Mouse (Mus musculus): ENCODE data around the gene Ccdc181. TPM values are rescaled to one million over a fixed set of nuclear protein-coding genes. Genes with fewer than 3 reads are reported as not detected.

Ccdc181 gene
- polyA plus RNA-seq, 1 experiment from 2014 or later, result 8.7 TPM

DNA sequence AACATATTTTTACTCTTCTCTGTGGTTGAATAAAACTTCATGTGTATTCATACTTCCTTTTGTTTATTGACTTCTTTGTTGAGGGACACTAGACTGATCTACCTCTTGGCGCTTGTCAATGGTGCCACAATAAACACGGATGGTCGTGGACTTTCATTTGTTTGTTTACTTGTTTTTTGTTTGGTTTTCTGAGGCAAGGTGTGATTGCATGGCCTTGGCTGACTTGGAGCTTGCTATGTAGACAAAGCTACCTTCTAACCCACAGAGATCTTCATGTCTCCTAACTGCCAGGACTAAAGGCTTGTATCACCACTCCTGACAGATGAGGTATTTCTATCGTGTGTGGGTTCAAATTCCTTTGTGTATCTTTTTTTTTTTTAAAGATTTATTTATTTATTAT, 48.8 kb downstream of the Ccdc181 start:
- WGBS, result 92% methylated on average over 4 of the region's 4 CpGs
- H3K27ac ChIP-seq (replicated peaks; ENCODE audit: low read depth, low read length), result no peak overlapping the region
- no peak for DNase-seq (ENCODE audit: low spot score)

DNA sequence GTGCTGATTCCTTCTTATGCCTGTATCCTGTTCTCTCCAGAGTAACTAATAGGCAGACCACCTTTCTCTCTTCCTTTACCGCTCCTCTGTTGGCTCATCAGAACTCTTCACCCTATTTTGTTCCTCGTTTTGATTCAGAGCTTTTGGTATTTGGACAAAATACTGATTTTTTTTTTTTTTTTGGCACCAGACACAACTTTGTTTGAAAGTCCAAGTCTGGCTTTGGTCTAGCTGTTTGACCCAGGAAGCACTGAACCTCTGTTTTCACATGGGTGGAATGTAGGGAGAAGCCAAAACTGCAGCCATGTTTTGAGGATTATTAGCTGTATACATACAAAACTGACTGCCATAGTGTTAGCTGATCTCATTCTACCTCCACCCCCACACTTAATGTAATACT, 49.5 kb downstream of the Ccdc181 start:
- ATAC-seq (replicated peaks; ENCODE audit: insufficient number of reproducible peaks, low FRiP score, low TSS enrichment, low read depth), result no peak
- Histone ChIP-seq H3K9me3 (replicated peaks; ENCODE audit: control insufficient read depth, low read length) (no peaks in the 10 kb centered on the region), H3K4me3 (ENCODE audit: low read depth, low read length) (no peak overlapping the region), H3K36me3 (replicated peaks; ENCODE audit: control insufficient read depth, insufficient read depth, low read depth, low read length) (no peaks in the 10 kb centered on the region), H3K4me2 (ENCODE audit: low read depth, low read length) (no peak overlapping the region), H3K4me1 (ENCODE audit: control insufficient read depth, insufficient read depth, low read length) (no peaks in the 10 kb centered on the region), H3K27ac (replicated peaks; ENCODE audit: low read depth, low read length) (no peak overlapping the region), H3K9ac (replicated peaks; ENCODE audit: low read length) (no peak overlapping the region), H3K27me3 (ENCODE audit: control insufficient read depth, insufficient read depth, low read length) (no peaks in the 10 kb centered on the region)
- no peak for DNase-seq (ENCODE audit: low spot score)
- WGBS, result 92% methylated on average over 2 of the region's 2 CpGs

More for the DNA sequence above, 48.8 kb downstream of the Ccdc181 start:
- ATAC-seq (replicated peaks; ENCODE audit: insufficient number of reproducible peaks, low FRiP score, low TSS enrichment, low read depth), result no peak
- Histone ChIP-seq H3K4me3 (ENCODE audit: low read depth, low read length) (no peak overlapping the region), H3K4me1 (ENCODE audit: control insufficient read depth, insufficient read depth, low read length) (no peaks in the 10 kb centered on the region), H3K36me3 (replicated peaks; ENCODE audit: control insufficient read depth, insufficient read depth, low read depth, low read length) (no peaks in the 10 kb centered on the region), H3K9me3 (replicated peaks; ENCODE audit: control insufficient read depth, low read length) (no peaks in the 10 kb centered on the region), H3K4me2 (ENCODE audit: low read depth, low read length) (no peak overlapping the region), H3K27me3 (ENCODE audit: control insufficient read depth, insufficient read depth, low read length) (no peaks in the 10 kb centered on the region), H3K9ac (replicated peaks; ENCODE audit: low read length) (no peak overlapping the region)

DNA sequence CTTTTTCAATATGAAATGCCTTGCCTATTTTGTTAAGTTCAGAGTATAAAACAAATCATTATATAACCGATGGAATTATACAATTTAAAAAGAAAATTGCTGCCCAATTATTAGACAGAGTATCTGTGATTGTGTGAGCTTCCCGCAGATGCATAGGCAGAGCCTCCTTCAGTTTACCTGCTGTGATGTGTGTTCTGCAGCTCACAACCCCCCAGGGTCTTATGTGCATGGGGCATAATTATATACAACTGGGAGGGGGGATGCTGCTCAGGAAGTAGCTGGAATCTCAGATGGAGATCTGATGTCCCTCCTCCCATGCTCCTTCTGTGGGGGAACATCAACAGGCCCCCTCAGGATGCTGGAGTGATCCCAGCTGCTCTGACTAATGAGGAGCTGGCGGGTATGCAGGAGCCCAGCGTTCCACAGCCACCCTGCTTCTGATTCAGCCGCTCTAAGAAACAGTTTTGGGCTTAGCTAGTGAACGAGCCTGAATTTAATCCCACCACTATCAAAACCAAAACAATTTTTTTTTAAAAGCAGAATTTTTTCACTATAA, 51.3 kb downstream of the Ccdc181 start:
- Histone ChIP-seq H3K9ac (replicated peaks; ENCODE audit: low read length) (no peak overlapping the region), H3K27ac (replicated peaks; ENCODE audit: low read depth, low read length) (no peak overlapping the region), H3K36me3 (replicated peaks; ENCODE audit: control insufficient read depth, insufficient read depth, low read depth, low read length) (no peaks in the 10 kb centered on the region), H3K4me1 (ENCODE audit: control insufficient read depth, insufficient read depth, low read length) (no peaks in the 10 kb centered on the region), H3K4me2 (ENCODE audit: low read depth, low read length) (no peak overlapping the region), H3K27me3 (ENCODE audit: control insufficient read depth, insufficient read depth, low read length) (no peaks in the 10 kb centered on the region), H3K9me3 (replicated peaks; ENCODE audit: control insufficient read depth, low read length) (no peaks in the 10 kb centered on the region), H3K4me3 (ENCODE audit: low read depth, low read length) (no peak overlapping the region)
- no peak for ATAC-seq (replicated peaks; ENCODE audit: insufficient number of reproducible peaks, low FRiP score, low TSS enrichment, low read depth)
- 68% methylated on average over 6 of the region's 6 CpGs for WGBS
- no peak for DNase-seq (ENCODE audit: low spot score)

DNA sequence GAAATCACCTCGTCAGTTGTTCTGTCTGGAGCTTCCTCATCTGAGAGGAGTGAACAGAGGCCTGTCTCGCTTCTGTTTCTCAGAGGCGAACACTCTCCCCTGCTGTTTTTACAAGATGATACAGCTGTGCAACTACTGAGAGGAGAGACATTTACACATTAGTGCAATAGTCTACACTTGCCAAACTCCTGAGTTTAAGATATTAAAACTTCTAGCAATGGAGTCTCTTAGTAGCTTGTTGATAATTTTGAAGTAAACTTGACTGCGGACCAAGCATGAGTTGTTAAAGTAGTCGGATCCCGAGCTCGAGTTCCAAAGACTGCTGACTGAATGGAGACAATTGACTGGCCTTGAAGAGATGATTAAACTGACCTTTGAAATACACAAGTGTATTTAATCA, 52.4 kb downstream of the Ccdc181 start:
- Histone ChIP-seq H3K4me1 (ENCODE audit: control insufficient read depth, insufficient read depth, low read length) (no peaks in the 10 kb centered on the region), H3K36me3 (replicated peaks; ENCODE audit: control insufficient read depth, insufficient read depth, low read depth, low read length) (no peaks in the 10 kb centered on the region), H3K4me2 (ENCODE audit: low read depth, low read length) (no peak overlapping the region), H3K4me3 (ENCODE audit: low read depth, low read length) (no peak overlapping the region), H3K27me3 (ENCODE audit: control insufficient read depth, insufficient read depth, low read length) (no peaks in the 10 kb centered on the region), H3K9me3 (replicated peaks; ENCODE audit: control insufficient read depth, low read length) (no peaks in the 10 kb centered on the region), H3K9ac (replicated peaks; ENCODE audit: low read length) (no peak overlapping the region), H3K27ac (replicated peaks; ENCODE audit: low read depth, low read length) (no peak overlapping the region)
- whole genome bisulfite sequencing, result 83% methylated on average over 7 of the region's 7 CpGs
- DNase-seq (ENCODE audit: low spot score), result no peak
- ATAC-seq (replicated peaks; ENCODE audit: insufficient number of reproducible peaks, low FRiP score, low TSS enrichment, low read depth), result no peak

DNA sequence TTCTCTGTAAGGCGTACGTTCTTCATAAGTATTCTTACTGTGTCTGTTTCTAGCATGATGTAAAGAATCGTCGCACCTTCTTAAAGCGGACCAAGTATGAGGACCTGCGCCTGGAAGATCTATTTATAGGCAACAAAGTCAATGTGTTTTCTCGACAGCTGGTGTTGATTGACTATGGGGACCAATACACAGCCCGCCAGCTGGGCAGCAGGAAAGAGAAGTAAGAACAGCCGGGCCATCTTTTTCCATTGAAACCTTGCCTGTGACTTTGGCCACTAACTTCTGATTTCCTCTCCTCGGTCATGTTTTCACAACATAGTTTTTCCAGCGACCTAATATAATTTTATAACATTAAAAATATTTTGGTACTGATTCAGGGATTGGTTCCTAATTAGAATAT, 57.2 kb downstream of the Ccdc181 start:
- no peaks in the 10 kb centered on the region for H3K4me1 ChIP-seq (ENCODE audit: control insufficient read depth, insufficient read depth, low read length)
- H3K9me3 ChIP-seq (replicated peaks; ENCODE audit: control insufficient read depth, low read length), result no peaks in the 10 kb centered on the region
- no peak overlapping the region for H3K4me3 ChIP-seq (ENCODE audit: low read depth, low read length)
- H3K27me3 ChIP-seq (ENCODE audit: control insufficient read depth, insufficient read depth, low read length), result no peaks in the 10 kb centered on the region
- H3K36me3 ChIP-seq (replicated peaks; ENCODE audit: control insufficient read depth, insufficient read depth, low read depth, low read length), result no peaks in the 10 kb centered on the region; the same call in 1 of the 2 replicates
- no peak overlapping the region for H3K27ac ChIP-seq (replicated peaks; ENCODE audit: low read depth, low read length)
- H3K9ac ChIP-seq (replicated peaks; ENCODE audit: low read length), result no peak overlapping the region
- no peak for DNase-seq (ENCODE audit: low spot score)
- ATAC-seq (replicated peaks; ENCODE audit: insufficient number of reproducible peaks, low FRiP score, low TSS enrichment, low read depth), result no peak
- H3K4me2 ChIP-seq (ENCODE audit: low read depth, low read length), result no peak overlapping the region
- 83% methylated on average over 11 of the region's 11 CpGs for WGBS

DNA sequence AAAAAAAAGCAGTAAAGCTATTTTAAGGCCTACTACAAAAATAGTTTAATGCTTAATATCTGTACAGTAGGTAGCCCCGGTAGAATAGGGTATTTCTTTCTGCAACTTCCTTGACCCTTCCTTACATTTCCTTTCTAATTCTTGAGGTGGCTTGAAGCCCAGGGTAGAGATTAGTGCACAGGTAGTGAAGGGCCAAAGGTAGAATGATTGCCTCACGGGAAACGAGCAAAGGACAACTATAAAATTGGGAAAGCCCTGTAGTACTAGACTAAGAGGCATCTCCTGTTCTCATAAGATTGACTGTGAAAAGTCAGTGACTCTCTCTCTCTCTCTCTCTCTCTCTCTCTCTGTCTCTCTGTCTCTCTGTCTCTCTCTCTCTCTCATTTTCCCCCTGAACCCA, 60.0 kb downstream of the Ccdc181 start:
- H3K9me3 ChIP-seq (replicated peaks; ENCODE audit: control insufficient read depth, low read length), result no peaks in the 10 kb centered on the region
- no peak overlapping the region for H3K4me2 ChIP-seq (ENCODE audit: low read depth, low read length)
- no peak overlapping the region for H3K4me3 ChIP-seq (ENCODE audit: low read depth, low read length)
- ATAC-seq (replicated peaks; ENCODE audit: insufficient number of reproducible peaks, low FRiP score, low TSS enrichment, low read depth), result no peak
- H3K4me1 ChIP-seq (ENCODE audit: control insufficient read depth, insufficient read depth, low read length), result no peaks in the 10 kb centered on the region
- no peaks in the 10 kb centered on the region for H3K27me3 ChIP-seq (ENCODE audit: control insufficient read depth, insufficient read depth, low read length)
- no peaks in the 10 kb centered on the region; the same call in 1 of the 2 replicates for H3K36me3 ChIP-seq (replicated peaks; ENCODE audit: control insufficient read depth, insufficient read depth, low read depth, low read length)
- no peak for DNase-seq (ENCODE audit: low spot score)
- 92% methylated on average over 3 of the region's 3 CpGs for WGBS
- H3K27ac ChIP-seq (replicated peaks; ENCODE audit: low read depth, low read length), result no peak overlapping the region
- no peak overlapping the region for H3K9ac ChIP-seq (replicated peaks; ENCODE audit: low read length)

DNA sequence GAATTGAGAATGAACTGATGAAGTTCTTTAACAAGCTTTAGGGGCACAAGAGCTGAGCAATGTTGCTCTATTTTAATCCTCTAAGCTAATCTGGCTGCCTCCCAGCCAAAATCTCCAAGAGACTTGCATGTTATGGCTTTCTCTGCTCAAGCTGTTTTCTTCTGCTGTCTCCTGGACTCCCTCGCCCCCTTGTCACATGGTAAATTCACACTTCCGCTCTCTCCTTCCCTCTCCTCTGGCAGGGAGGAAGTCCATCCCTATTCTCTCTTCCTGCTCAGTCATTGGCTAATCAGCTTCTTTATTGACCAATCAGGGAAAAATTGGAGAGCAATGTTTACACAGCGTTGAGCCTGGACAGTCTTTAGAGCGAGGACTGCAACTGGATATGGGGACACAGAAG, 60.5 kb downstream of the Ccdc181 start:
- no peak overlapping the region for H3K4me2 ChIP-seq (ENCODE audit: low read depth, low read length)
- 82% methylated on average over 4 of the region's 4 CpGs for WGBS
- no peaks in the 10 kb centered on the region for H3K4me1 ChIP-seq (ENCODE audit: control insufficient read depth, insufficient read depth, low read length)
- no peak overlapping the region for H3K27ac ChIP-seq (replicated peaks; ENCODE audit: low read depth, low read length)
- H3K9me3 ChIP-seq (replicated peaks; ENCODE audit: control insufficient read depth, low read length), result no peaks in the 10 kb centered on the region
- no peak overlapping the region for H3K4me3 ChIP-seq (ENCODE audit: low read depth, low read length)
- H3K9ac ChIP-seq (replicated peaks; ENCODE audit: low read length), result no peak overlapping the region
- no peaks in the 10 kb centered on the region for H3K27me3 ChIP-seq (ENCODE audit: control insufficient read depth, insufficient read depth, low read length)
- ATAC-seq (replicated peaks; ENCODE audit: insufficient number of reproducible peaks, low FRiP score, low TSS enrichment, low read depth) (no peak), DNase-seq (ENCODE audit: low spot score) (no peak)
- H3K36me3 ChIP-seq (replicated peaks; ENCODE audit: control insufficient read depth, insufficient read depth, low read depth, low read length), result no peaks in the 10 kb centered on the region; the same call in 1 of the 2 replicates
